Mouse (Mus musculus): Measurements from ENCODE around the gene Sox5. TPM values are rescaled to one million over a fixed set of nuclear protein-coding genes. Genes with fewer than 3 reads are reported as not detected.
A peak's percentile ranks its signal among the peaks of the same experiment; 100 is the strongest.

Gene Sox5
- polyA plus RNA-seq, 1 experiment from 2014 or later, result 34.6 TPM

- no peak for ATAC-seq (ENCODE audit: low read depth)
- Histone ChIP-seq H3K9ac (replicated peaks; ENCODE audit: low read depth, low read length) (no peak overlapping the region), H3K27ac (ENCODE audit: low read depth, low read length) (no peak overlapping the region), H3K4me2 (ENCODE audit: low read depth, low read length) (no peak overlapping the region), H3K4me1 (ENCODE audit: control insufficient read depth, insufficient read depth, low read length) (peaks cover 5% of the 10 kb centered on the region; the same call in 1 of the 2 replicates), H3K9me3 (ENCODE audit: control insufficient read depth, low read length) (0 out of 2 replicates have a peak, but pooled peaks cover 4% of the 10 kb centered on the region), H3K36me3 (ENCODE audit: control insufficient read depth, insufficient read depth, low read length) (no peaks in the 10 kb centered on the region), H3K4me3 (ENCODE audit: low read depth, low read length) (no peak overlapping the region), H3K27me3 (ENCODE audit: control insufficient read depth, insufficient read depth, low read length) (peaks cover 2% of the 10 kb centered on the region; the same call in 1 of the 2 replicates)
- 94% methylated on average over 6 of the region's 6 CpGs for WGBS
These were observed 296.2 kb downstream of the Sox5 start for GRCm38 (mm10) chr6:144485578-144485977.

GRCm38 (mm10) chr6:144483166-144483565 lies 298.6 kb downstream of the Sox5 start:
- Histone ChIP-seq H3K4me2 (ENCODE audit: low read depth, low read length) (no peak overlapping the region), H3K9me3 (ENCODE audit: control insufficient read depth, low read length) (0 out of 2 replicates have a peak, but pooled peaks cover 4% of the 10 kb centered on the region), H3K9ac (replicated peaks; ENCODE audit: low read depth, low read length) (no peak overlapping the region), H3K27me3 (ENCODE audit: control insufficient read depth, insufficient read depth, low read length) (peaks cover 2% of the 10 kb centered on the region), H3K4me3 (ENCODE audit: low read depth, low read length) (no peak overlapping the region), H3K4me1 (ENCODE audit: control insufficient read depth, insufficient read depth, low read length) (peaks cover 5% of the 10 kb centered on the region; the same call in 1 of the 2 replicates), H3K36me3 (ENCODE audit: control insufficient read depth, insufficient read depth, low read length) (no peaks in the 10 kb centered on the region), H3K27ac (ENCODE audit: low read depth, low read length) (no peak overlapping the region)
- ATAC-seq (ENCODE audit: low read depth), result no peak
- WGBS, result 83% methylated on average over 4 of the region's 4 CpGs

- 6% methylated on average over 5 of the region's 5 CpGs for WGBS
- Histone ChIP-seq H3K4me1 (ENCODE audit: control insufficient read depth, insufficient read depth, low read length) (peaks cover 5% of the 10 kb centered on the region; the same call in 1 of the 2 replicates), H3K27ac (ENCODE audit: low read depth, low read length) (no peak overlapping the region), H3K4me3 (ENCODE audit: low read depth, low read length) (no peak overlapping the region), H3K9me3 (ENCODE audit: control insufficient read depth, low read length) (no peaks in the 10 kb centered on the region), H3K36me3 (ENCODE audit: control insufficient read depth, insufficient read depth, low read length) (no peaks in the 10 kb centered on the region), H3K4me2 (ENCODE audit: low read depth, low read length) (no peak overlapping the region), H3K9ac (replicated peaks; ENCODE audit: low read depth, low read length) (no peak overlapping the region), H3K27me3 (ENCODE audit: control insufficient read depth, insufficient read depth, low read length) (peaks cover 2% of the 10 kb centered on the region)
- peak; percentile 83 for ATAC-seq (ENCODE audit: low read depth)
These were observed 300.9 kb downstream of the Sox5 start for GRCm38 (mm10) chr6:144480648-144481528.

- WGBS, result 39% methylated on average over 4 of the region's 4 CpGs
- Histone ChIP-seq H3K4me2 (ENCODE audit: low read depth, low read length) (no peak overlapping the region), H3K4me3 (ENCODE audit: low read depth, low read length) (no peak overlapping the region), H3K27me3 (ENCODE audit: control insufficient read depth, insufficient read depth, low read length) (peaks cover 2% of the 10 kb centered on the region), H3K4me1 (ENCODE audit: control insufficient read depth, insufficient read depth, low read length) (peaks cover 5% of the 10 kb centered on the region; the same call in 1 of the 2 replicates), H3K9ac (replicated peaks; ENCODE audit: low read depth, low read length) (no peak overlapping the region), H3K36me3 (ENCODE audit: control insufficient read depth, insufficient read depth, low read length) (no peaks in the 10 kb centered on the region), H3K9me3 (ENCODE audit: control insufficient read depth, low read length) (no peaks in the 10 kb centered on the region), H3K27ac (ENCODE audit: low read depth, low read length) (no peak overlapping the region)
- no peak for ATAC-seq (ENCODE audit: low read depth)
These were observed 301.9 kb downstream of the Sox5 start for GRCm38 (mm10) chr6:144479861-144480260.

- peaks cover under 1% of the 10 kb centered on the region for H3K27me3 ChIP-seq (ENCODE audit: control insufficient read depth, insufficient read depth, low read length)
- no peaks in the 10 kb centered on the region for H3K36me3 ChIP-seq (ENCODE audit: control insufficient read depth, insufficient read depth, low read length)
- H3K9me3 ChIP-seq (ENCODE audit: control insufficient read depth, low read length), result no peaks in the 10 kb centered on the region
- no peak for ATAC-seq (ENCODE audit: low read depth)
- H3K9ac ChIP-seq (replicated peaks; ENCODE audit: low read depth, low read length), result no peak overlapping the region
- no peak overlapping the region for H3K4me3 ChIP-seq (ENCODE audit: low read depth, low read length)
- H3K4me1 ChIP-seq (ENCODE audit: control insufficient read depth, insufficient read depth, low read length), result peaks cover 5% of the 10 kb centered on the region; the same call in 1 of the 2 replicates
- 59% methylated on average over 16 of the region's 16 CpGs for WGBS
- no peak overlapping the region for H3K27ac ChIP-seq (ENCODE audit: low read depth, low read length)
- H3K4me2 ChIP-seq (ENCODE audit: low read depth, low read length), result no peak overlapping the region
These were observed 304.3 kb downstream of the Sox5 start for GRCm38 (mm10) chr6:144477287-144478064.

GRCm38 (mm10) chr6:144473437-144473836 lies 308.3 kb downstream of the Sox5 start:
- 82% methylated on average over 7 of the region's 7 CpGs for WGBS
- no peak overlapping the region for H3K4me2 ChIP-seq (ENCODE audit: low read depth, low read length)
- H3K9me3 ChIP-seq (ENCODE audit: control insufficient read depth, low read length), result no peaks in the 10 kb centered on the region
- H3K27me3 ChIP-seq (ENCODE audit: control insufficient read depth, insufficient read depth, low read length), result no peaks in the 10 kb centered on the region
- no peak overlapping the region for H3K4me3 ChIP-seq (ENCODE audit: low read depth, low read length)
- H3K27ac ChIP-seq (ENCODE audit: low read depth, low read length), result no peak overlapping the region
- H3K9ac ChIP-seq (replicated peaks; ENCODE audit: low read depth, low read length), result no peak overlapping the region
- H3K36me3 ChIP-seq (ENCODE audit: control insufficient read depth, insufficient read depth, low read length), result no peaks in the 10 kb centered on the region
- no peaks in the 10 kb centered on the region for H3K4me1 ChIP-seq (ENCODE audit: control insufficient read depth, insufficient read depth, low read length)
- ATAC-seq (ENCODE audit: low read depth), result no peak

GRCm38 (mm10) chr6:144472089-144472900 lies 309.5 kb downstream of the Sox5 start:
- no peaks in the 10 kb centered on the region for H3K4me1 ChIP-seq (ENCODE audit: control insufficient read depth, insufficient read depth, low read length)
- H3K27ac ChIP-seq (ENCODE audit: low read depth, low read length), result no peak overlapping the region
- no peaks in the 10 kb centered on the region for H3K27me3 ChIP-seq (ENCODE audit: control insufficient read depth, insufficient read depth, low read length)
- no peak overlapping the region for H3K9ac ChIP-seq (replicated peaks; ENCODE audit: low read depth, low read length)
- H3K4me3 ChIP-seq (ENCODE audit: low read depth, low read length), result no peak overlapping the region
- no peak overlapping the region for H3K4me2 ChIP-seq (ENCODE audit: low read depth, low read length)
- 43% methylated on average over 14 of the region's 14 CpGs for WGBS
- H3K9me3 ChIP-seq (ENCODE audit: control insufficient read depth, low read length), result no peaks in the 10 kb centered on the region
- no peaks in the 10 kb centered on the region for H3K36me3 ChIP-seq (ENCODE audit: control insufficient read depth, insufficient read depth, low read length)
- no peak for ATAC-seq (ENCODE audit: low read depth)

GRCm38 (mm10) chr6:144466711-144467110 lies 315.1 kb downstream of the Sox5 start:
- H3K27ac ChIP-seq (ENCODE audit: low read depth, low read length), result no peak overlapping the region
- no peaks in the 10 kb centered on the region for H3K36me3 ChIP-seq (ENCODE audit: control insufficient read depth, insufficient read depth, low read length)
- 45% methylated on average over 15 of the region's 15 CpGs for WGBS
- H3K4me3 ChIP-seq (ENCODE audit: low read depth, low read length), result no peak overlapping the region
- H3K9ac ChIP-seq (replicated peaks; ENCODE audit: low read depth, low read length), result no peak overlapping the region
- no peaks in the 10 kb centered on the region for H3K9me3 ChIP-seq (ENCODE audit: control insufficient read depth, low read length)
- ATAC-seq (ENCODE audit: low read depth), result no peak
- no peak overlapping the region for H3K4me2 ChIP-seq (ENCODE audit: low read depth, low read length)
- no peaks in the 10 kb centered on the region for H3K27me3 ChIP-seq (ENCODE audit: control insufficient read depth, insufficient read depth, low read length)
- H3K4me1 ChIP-seq (ENCODE audit: control insufficient read depth, insufficient read depth, low read length), result peaks cover 3% of the 10 kb centered on the region; the same call in 1 of the 2 replicates
